Mouse (Mus musculus) central nervous system, embryonic 18 days (tissue): ENCODE data around the gene Smim7. TPM values are rescaled to one million over a fixed set of nuclear protein-coding genes. Genes with fewer than 3 reads are reported as not detected.

Experiments
- polyA plus RNA-seq: library from polyadenylated mRNA; depleted of rRNA; stranded (reverse); fragments of >200 nt; gene quantifications from 2 replicates; pipeline ENCODE4 v1.2.3, GENCODE M21; 2012; rRNA removed

Gene Smim7
- polyA plus RNA-seq: 92.9 and 98.5 TPM in 2 replicates

GRCm38 (mm10) chr8:72570633-72571610 is at the start of gene Smim7:
TSS of gene Smim7 (minus strand) at chr8:72571088.

GRCm38 (mm10) chr8:72571611-72572473 is 954 bp upstream of the Smim7 start, which contains the start of gene Tmem38a:
TSS of gene Tmem38a (plus strand) at chr8:72572055.

GRCm38 (mm10) chr8:72547802-72548643 is 22.9 kb downstream of the Smim7 start, which contains the start of gene Med26:
TSS of gene Med26 (minus strand) at chr8:72548270.

Other genes with a start within 250 kb of the Smim7 start
- gene Eps15l1, start 149.6 kb downstream of the Smim7 start, polyA plus RNA-seq: 79.9 and 81.8 TPM in 2 replicates
- 0.36 and 0.96 TPM in 2 replicates for gene Calr3, start 127.2 kb downstream of the Smim7 start, polyA plus RNA-seq
- 16.8 and 17.8 TPM in 2 replicates for gene 1700030K09Rik, start 127.2 kb downstream of the Smim7 start, polyA plus RNA-seq
- 40.9 and 55.9 TPM in 2 replicates for gene Cherp, start 95.9 kb downstream of the Smim7 start, polyA plus RNA-seq
- gene Slc35e1, start 78.5 kb downstream of the Smim7 start, polyA plus RNA-seq: 27.6 and 29.9 TPM in 2 replicates
- 12.7 and 13.1 TPM in 2 replicates for gene Med26, start 22.8 kb downstream of the Smim7 start, polyA plus RNA-seq
- 35.7 and 43.0 TPM in 2 replicates for gene Tmem38a, start 967 bp upstream of the Smim7 start, polyA plus RNA-seq
- 5.0 and 5.3 TPM in 2 replicates for gene Nwd1, start 75.6 kb upstream of the Smim7 start, polyA plus RNA-seq
- 186 and 188 TPM in 2 replicates for gene Sin3b, start 152.2 kb upstream of the Smim7 start, polyA plus RNA-seq
- gene F2rl3, start 190.8 kb upstream of the Smim7 start, polyA plus RNA-seq: 0.48 and 0.63 TPM in 2 replicates